10 mouse cellular contexts compared by ENCODE assay signal in genomic region chr19:16214946-16215345, GRCm38 (mm10).
DNase-seq lines count a peak whose midpoint lies in the region; ATAC-seq lines count a peak whose summit lies in the region.
"Had no signal": no experiment of that assay in that cellular context is flagged by ENCODE, and none has a peak within 500 bp of the region (broad histone marks: within the 10 kb centered on the region; RNA-seq: fewer than 3 reads in every experiment).

No protein-coding gene starts in this region.

- no peak overlapping the region for H3K4me3 ChIP-seq in kidney, embryonic 14.5 days (ENCODE audit: low read length)
- H3K4me3 ChIP-seq in embryonic facial prominence, embryonic 10.5 days = no peak overlapping the region
- H3K4me3 ChIP-seq: lung, embryonic 15.5 days had no signal

- H3K9ac ChIP-seq in kidney, embryonic 14.5 days (ENCODE audit: low read depth, low read length) = no peak overlapping the region
- H3K9ac ChIP-seq: lung, embryonic 15.5 days had no signal

- H3K4me2 ChIP-seq in kidney, embryonic 14.5 days (replicated peaks; ENCODE audit: low read depth, low read length) = no peak overlapping the region
- H3K4me2 ChIP-seq: lung, embryonic 15.5 days had no signal

- H3K36me3 ChIP-seq in kidney, embryonic 14.5 days (ENCODE audit: control insufficient read depth, insufficient read depth, low read length) = peaks cover 6% of the 10 kb centered on the region
- H3K36me3 ChIP-seq in embryonic facial prominence, embryonic 10.5 days (replicated peaks) = peaks cover 6% of the 10 kb centered on the region; the same call in 1 of the 2 replicates

- H3K4me1 ChIP-seq in kidney, embryonic 14.5 days (ENCODE audit: control insufficient read depth, insufficient read depth, low read length) = no peaks in the 10 kb centered on the region
- no peaks in the 10 kb centered on the region for H3K4me1 ChIP-seq in embryonic facial prominence, embryonic 10.5 days

- no peaks in the 10 kb centered on the region for H3K27me3 ChIP-seq in kidney, embryonic 14.5 days (ENCODE audit: control insufficient read depth, insufficient read depth, low read length)
- no peaks in the 10 kb centered on the region for H3K27me3 ChIP-seq in embryonic facial prominence, embryonic 10.5 days (replicated peaks; ENCODE audit: low read depth, poor library complexity, severe bottlenecking)
- H3K27me3 ChIP-seq: lung, embryonic 15.5 days had no signal

- no peak overlapping the region for H3K27ac ChIP-seq in kidney, embryonic 14.5 days (ENCODE audit: low read depth, low read length)
- H3K27ac ChIP-seq in embryonic facial prominence, embryonic 10.5 days (replicated peaks) = no peak overlapping the region
- H3K27ac ChIP-seq: lung, embryonic 15.5 days had no signal

- no peaks in the 10 kb centered on the region for H3K9me3 ChIP-seq in kidney, embryonic 14.5 days (ENCODE audit: control insufficient read depth, low read length)
- H3K9me3 ChIP-seq in embryonic facial prominence, embryonic 10.5 days = no peaks in the 10 kb centered on the region
- H3K9me3 ChIP-seq: lung, embryonic 15.5 days had no signal

- WGBS in kidney, embryonic 14.5 days = 83% methylated on average over 6 of the region's 6 CpGs
- 79% methylated on average over 6 of the region's 6 CpGs for WGBS in embryonic facial prominence, embryonic 10.5 days

- no peak for ATAC-seq in kidney, embryonic 14.5 days (ENCODE audit: low FRiP score, low TSS enrichment)

- DNase-seq in kidney, adult 18-20 months = peak; percentile 75
- DNase-seq in gastrocnemius, adult 18-20 months (ENCODE audit: low spot score) = peak; percentile 83
- peak; percentile 84 for DNase-seq in kidney, postnatal 10 days
- DNase-seq in ovary, postnatal 14 days (ENCODE audit: low spot score) = peak; percentile 52
- no peak for DNase-seq in embryonic facial prominence, embryonic 10.5 days (ENCODE audit: low spot score)
- DNase-seq in thymus, postnatal 4 days = no peak
- no peak for DNase-seq in left cerebral cortex, adult 18-20 months (ENCODE audit: low spot score in 2 of 2)
- DNase-seq: cerebellum, postnatal 25 days had no signal

Comparison
In these comparisons a context has a peak if more than half of its experiments do, and no peak if none do; other contexts are left out.
1. DNase-seq: peak in kidney, adult 18-20 months (single experiment), gastrocnemius, adult 18-20 months (single experiment), kidney, postnatal 10 days (single experiment) and ovary, postnatal 14 days (single experiment); none in embryonic facial prominence, embryonic 10.5 days (single experiment), thymus, postnatal 4 days (single experiment) and left cerebral cortex, adult 18-20 months (0 of 2).